Mouse (Mus musculus): ENCODE measurements around the gene Ints1. TPM values are rescaled to one million over a fixed set of nuclear protein-coding genes. Genes with fewer than 3 reads are reported as not detected.

Ints1 gene
- polyA plus RNA-seq, 1 experiment from 2014 or later: 11.8 TPM

DNA sequence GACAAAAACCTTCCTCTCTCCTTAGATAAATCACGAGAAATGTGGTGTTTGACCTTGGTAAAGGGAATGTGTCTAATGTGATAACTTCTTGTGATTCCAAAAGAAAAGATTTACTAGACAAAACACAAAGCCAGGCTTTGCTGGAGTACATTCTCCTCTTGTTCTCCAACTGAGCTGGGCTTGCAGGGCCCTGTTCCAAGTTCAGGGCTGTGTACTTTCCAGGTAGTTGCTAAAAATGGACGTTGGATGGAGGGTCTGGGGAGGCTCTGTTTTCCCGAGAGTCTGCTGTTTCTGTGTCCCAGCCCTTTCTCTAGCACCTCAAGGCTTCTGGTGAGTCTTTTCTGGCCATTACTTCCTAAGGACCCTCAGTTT, 17.5 kb upstream of the Ints1 start:
- Histone ChIP-seq H3K4me2 (peak overlapping the region; percentile 76), H3K27me3 (no peaks in the 10 kb centered on the region), H3K4me1 (replicated peaks) (peaks cover 75% of the 10 kb centered on the region), H3K4me3 (replicated peaks) (peak overlapping the region; percentile 99), H3K9me3 (replicated peaks) (no peaks in the 10 kb centered on the region), H3K36me3 (replicated peaks) (peaks cover 39% of the 10 kb centered on the region), H3K27ac (replicated peaks) (peak overlapping the region; percentile 97), H3K9ac (peak overlapping the region; percentile 98)
- no peak for ATAC-seq (ENCODE audit: insufficient read depth)
- WGBS (ENCODE audit: insufficient replicate concordance): 4% methylated on average over 3 of the region's 3 CpGs

- 2% methylated on average over 11 of the region's 11 CpGs for WGBS (ENCODE audit: insufficient replicate concordance)
Measured at GRCm38 (mm10) chr5:139792159-139792775, 16.8 kb upstream of the Ints1 start.

DNA sequence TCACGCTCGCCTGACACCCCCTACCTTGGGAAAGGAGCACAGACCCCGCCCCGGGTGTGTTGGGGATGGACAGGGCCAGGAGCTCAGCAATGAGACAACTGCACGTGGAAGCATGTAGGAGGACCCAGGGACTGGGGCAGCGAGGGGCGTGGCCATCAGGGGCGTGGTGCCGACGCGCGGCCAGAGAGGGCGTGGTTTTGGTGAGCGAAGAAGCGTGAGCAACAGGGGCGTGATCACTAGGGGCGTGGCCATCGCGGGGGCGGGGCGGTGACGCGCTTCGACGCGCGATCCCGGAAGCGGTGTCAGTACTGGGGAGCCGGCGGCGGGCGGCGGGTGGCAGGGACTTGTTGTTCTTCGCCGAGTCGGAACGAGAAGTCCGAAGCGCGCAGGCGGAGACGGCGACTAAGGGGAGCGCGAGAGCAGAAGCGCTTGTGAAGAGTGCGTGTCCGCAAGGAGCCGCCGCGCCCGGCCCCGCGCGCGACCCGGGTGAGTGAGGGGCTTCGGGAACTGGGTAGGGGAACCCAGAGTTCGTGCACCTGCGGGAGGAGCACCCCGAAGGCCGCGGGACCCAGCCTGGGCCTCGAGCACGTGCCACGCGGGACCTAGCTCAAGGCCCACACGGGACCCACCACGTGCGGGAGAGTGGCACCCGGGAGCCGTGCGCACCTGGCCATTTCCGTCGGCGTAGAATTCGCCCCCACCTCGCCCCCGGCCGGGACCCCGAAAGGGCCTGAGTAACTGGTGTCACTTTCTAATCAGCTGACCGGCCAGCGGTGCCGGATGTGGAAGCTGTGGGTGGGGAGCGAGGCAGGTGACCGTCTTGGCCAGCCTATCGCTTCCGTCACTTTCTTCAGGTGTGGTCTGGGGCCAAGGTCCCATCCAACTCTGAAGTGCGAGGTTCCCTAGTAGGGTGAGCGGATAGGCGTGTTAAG, 16.0 kb upstream of the Ints1 start, which contains the start of gene Mafk:
Gene Mafk (plus strand): TSS at position 287 of the 932 bp plus-strand sequence.
- peaks cover 25% of the 10 kb centered on the region for H3K36me3 ChIP-seq (replicated peaks)
- H3K9me3 ChIP-seq (replicated peaks): no peaks in the 10 kb centered on the region
- H3K4me2 ChIP-seq: peak within 1 kb of the TSS; percentile 76
- ATAC-seq (ENCODE audit: insufficient read depth): peak; percentile 82
- peak within 1 kb of the TSS; percentile 99 for H3K4me3 ChIP-seq (replicated peaks)
- peak within 1 kb of the TSS; percentile 97 for H3K27ac ChIP-seq (replicated peaks)
- H3K4me1 ChIP-seq (replicated peaks): peaks cover 60% of the 10 kb centered on the region
- peak within 1 kb of the TSS; percentile 98 for H3K9ac ChIP-seq
- no peaks in the 10 kb centered on the region for H3K27me3 ChIP-seq
- WGBS (ENCODE audit: insufficient replicate concordance): under 1% methylated on average over 92 of the region's 92 CpGs

More at GRCm38 (mm10) chr5:139792159-139792775, 16.8 kb upstream of the Ints1 start:
- Histone ChIP-seq H3K9ac (peak overlapping the region; percentile 98), H3K4me3 (replicated peaks) (peak overlapping the region; percentile 99), H3K4me1 (replicated peaks) (peaks cover 68% of the 10 kb centered on the region), H3K9me3 (replicated peaks) (no peaks in the 10 kb centered on the region), H3K36me3 (replicated peaks) (peaks cover 32% of the 10 kb centered on the region), H3K27me3 (no peaks in the 10 kb centered on the region), H3K4me2 (peak overlapping the region; percentile 76), H3K27ac (replicated peaks) (peak overlapping the region; percentile 97)
- peak; percentile 3; the same call in 1 of the 2 replicates for ATAC-seq (ENCODE audit: insufficient read depth)

GRCm38 (mm10) chr5:139789466-139789865, 14.0 kb upstream of the Ints1 start:
- H3K4me2 ChIP-seq: no peak overlapping the region
- 27% methylated on average over 4 of the region's 4 CpGs for WGBS (ENCODE audit: insufficient replicate concordance)
- no peak for ATAC-seq (ENCODE audit: insufficient read depth)
- 0 out of 2 replicates have a peak overlapping the region, but pooled peaks have one; percentile 29 for H3K27ac ChIP-seq (replicated peaks)
- H3K9me3 ChIP-seq (replicated peaks): no peaks in the 10 kb centered on the region
- peaks cover 40% of the 10 kb centered on the region for H3K4me1 ChIP-seq (replicated peaks)
- peaks cover 5% of the 10 kb centered on the region; the same call in 1 of the 2 replicates for H3K36me3 ChIP-seq (replicated peaks)
- no peak overlapping the region for H3K4me3 ChIP-seq (replicated peaks)
- no peaks in the 10 kb centered on the region for H3K27me3 ChIP-seq
- H3K9ac ChIP-seq: no peak overlapping the region

GRCm38 (mm10) chr5:139781406-139781805, 5.9 kb upstream of the Ints1 start:
- no peak overlapping the region for H3K4me3 ChIP-seq (replicated peaks)
- no peak overlapping the region for H3K9ac ChIP-seq
- H3K27me3 ChIP-seq: no peaks in the 10 kb centered on the region; the same call in 1 of the 2 replicates
- no peaks in the 10 kb centered on the region for H3K36me3 ChIP-seq (replicated peaks)
- no peak overlapping the region for H3K27ac ChIP-seq (replicated peaks)
- H3K9me3 ChIP-seq (replicated peaks): no peaks in the 10 kb centered on the region
- H3K4me1 ChIP-seq (replicated peaks): peaks cover 8% of the 10 kb centered on the region; the same call in 1 of the 2 replicates
- 79% methylated on average over 8 of the region's 8 CpGs for WGBS (ENCODE audit: insufficient replicate concordance)
- ATAC-seq (ENCODE audit: insufficient read depth): no peak
- no peak overlapping the region for H3K4me2 ChIP-seq

DNA sequence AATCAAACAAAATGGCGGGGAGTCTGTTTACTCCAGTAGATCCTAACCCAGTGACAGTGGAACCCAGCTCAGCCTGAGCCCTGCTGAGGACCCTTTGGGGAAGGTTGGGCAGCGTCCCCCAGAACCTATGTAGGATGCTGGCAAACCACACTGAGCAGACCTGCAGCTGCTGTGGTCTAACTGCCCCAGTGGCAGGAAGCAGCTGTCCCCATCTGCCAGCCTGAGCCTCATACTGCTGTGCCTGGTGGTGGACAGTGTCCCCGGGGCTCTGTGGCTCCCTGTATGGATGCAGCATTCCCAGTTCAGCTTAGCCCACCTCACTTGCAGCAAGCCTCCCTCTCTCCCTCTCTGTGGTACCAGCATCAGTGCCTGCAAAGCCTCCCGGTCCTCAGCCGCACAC, 1.5 kb upstream of the Ints1 start:
- H3K9me3 ChIP-seq (replicated peaks): no peaks in the 10 kb centered on the region
- peaks cover 20% of the 10 kb centered on the region for H3K36me3 ChIP-seq (replicated peaks)
- ATAC-seq (ENCODE audit: insufficient read depth): no peak
- no peak overlapping the region for H3K9ac ChIP-seq
- H3K4me2 ChIP-seq: no peak overlapping the region
- no peaks in the 10 kb centered on the region for H3K27me3 ChIP-seq
- 33% methylated on average over 5 of the region's 5 CpGs for WGBS (ENCODE audit: insufficient replicate concordance)
- H3K4me1 ChIP-seq (replicated peaks): peaks cover 26% of the 10 kb centered on the region
- no peak overlapping the region for H3K4me3 ChIP-seq (replicated peaks)
- no peak overlapping the region; the same call in 1 of the 2 replicates for H3K27ac ChIP-seq (replicated peaks)

GRCm38 (mm10) chr5:139768216-139768615, 7.3 kb downstream of the Ints1 start:
- H3K36me3 ChIP-seq (replicated peaks): peaks cover 97% of the 10 kb centered on the region
- H3K9me3 ChIP-seq (replicated peaks): no peaks in the 10 kb centered on the region
- no peaks in the 10 kb centered on the region for H3K27me3 ChIP-seq
- no peak overlapping the region for H3K4me2 ChIP-seq
- ATAC-seq (ENCODE audit: insufficient read depth): no peak
- H3K9ac ChIP-seq: no peak overlapping the region
- no peak overlapping the region for H3K27ac ChIP-seq (replicated peaks)
- H3K4me1 ChIP-seq (replicated peaks): no peaks in the 10 kb centered on the region
- H3K4me3 ChIP-seq (replicated peaks): no peak overlapping the region
- 82% methylated on average over 8 of the region's 8 CpGs for WGBS (ENCODE audit: insufficient replicate concordance)

GRCm38 (mm10) chr5:139764296-139764695, 11.2 kb downstream of the Ints1 start:
- no peak overlapping the region for H3K4me2 ChIP-seq
- no peak for ATAC-seq (ENCODE audit: insufficient read depth)
- no peaks in the 10 kb centered on the region for H3K4me1 ChIP-seq (replicated peaks)
- H3K27me3 ChIP-seq: no peaks in the 10 kb centered on the region
- H3K27ac ChIP-seq (replicated peaks): no peak overlapping the region
- H3K36me3 ChIP-seq (replicated peaks): peaks cover 97% of the 10 kb centered on the region
- H3K9ac ChIP-seq: no peak overlapping the region
- H3K9me3 ChIP-seq (replicated peaks): no peaks in the 10 kb centered on the region
- 66% methylated on average over 11 of the region's 11 CpGs for WGBS (ENCODE audit: insufficient replicate concordance)
- H3K4me3 ChIP-seq (replicated peaks): no peak overlapping the region

- 83% methylated on average over 16 of the region's 16 CpGs for WGBS (ENCODE audit: insufficient replicate concordance)
- no peak overlapping the region for H3K4me2 ChIP-seq
- no peak for ATAC-seq (ENCODE audit: insufficient read depth)
- no peaks in the 10 kb centered on the region for H3K27me3 ChIP-seq
- no peak overlapping the region for H3K27ac ChIP-seq (replicated peaks)
- H3K9ac ChIP-seq: no peak overlapping the region
- H3K4me1 ChIP-seq (replicated peaks): 0 out of 2 replicates have a peak, but pooled peaks cover 7% of the 10 kb centered on the region
- no peak overlapping the region for H3K4me3 ChIP-seq (replicated peaks)
- peaks cover 93% of the 10 kb centered on the region for H3K36me3 ChIP-seq (replicated peaks)
- no peaks in the 10 kb centered on the region for H3K9me3 ChIP-seq (replicated peaks)
Measured at GRCm38 (mm10) chr5:139758096-139758495, 17.4 kb downstream of the Ints1 start.

- peaks cover 86% of the 10 kb centered on the region for H3K36me3 ChIP-seq (replicated peaks)
- no peak overlapping the region for H3K4me2 ChIP-seq
- 0 out of 2 replicates have a peak overlapping the region, but pooled peaks have one; percentile 7 for H3K27ac ChIP-seq (replicated peaks)
- WGBS (ENCODE audit: insufficient replicate concordance): 89% methylated on average over 2 of the region's 2 CpGs
- H3K4me3 ChIP-seq (replicated peaks): no peak overlapping the region
- H3K4me1 ChIP-seq (replicated peaks): 0 out of 2 replicates have a peak, but pooled peaks cover 7% of the 10 kb centered on the region
- ATAC-seq (ENCODE audit: insufficient read depth): no peak
- H3K9me3 ChIP-seq (replicated peaks): no peaks in the 10 kb centered on the region
- no peaks in the 10 kb centered on the region for H3K27me3 ChIP-seq
- H3K9ac ChIP-seq: no peak overlapping the region
Measured at GRCm38 (mm10) chr5:139756586-139756985, 18.9 kb downstream of the Ints1 start.

- peaks cover 86% of the 10 kb centered on the region for H3K36me3 ChIP-seq (replicated peaks)
- H3K4me1 ChIP-seq (replicated peaks): 0 out of 2 replicates have a peak, but pooled peaks cover 7% of the 10 kb centered on the region
- no peak overlapping the region for H3K4me2 ChIP-seq
- no peak overlapping the region for H3K27ac ChIP-seq (replicated peaks)
- no peaks in the 10 kb centered on the region for H3K9me3 ChIP-seq (replicated peaks)
- no peak overlapping the region for H3K9ac ChIP-seq
- no peak overlapping the region for H3K4me3 ChIP-seq (replicated peaks)
- no peaks in the 10 kb centered on the region for H3K27me3 ChIP-seq
- peak; percentile 47 for ATAC-seq (ENCODE audit: insufficient read depth)
- WGBS (ENCODE audit: insufficient replicate concordance): 66% methylated on average over 12 of the region's 12 CpGs
Measured at GRCm38 (mm10) chr5:139756135-139756534, 19.3 kb downstream of the Ints1 start.
